Mouse (Mus musculus): ENCODE measurements around the gene Olfr31.

- no peak for TF ChIP-seq GATA1 (IDR thresholded peaks at IDR 0.05; ENCODE audit: borderline replicate concordance, low read length)
- TF ChIP-seq FLI1 (IDR thresholded peaks at IDR 0.05; ENCODE audit: low read length) = no peak
Measured at GRCm38 (mm10) chr14:14309416-14309815, 13.2 kb upstream of the Olfr31 start.
